Mouse (Mus musculus) megakaryocyte-erythroid progenitor cell, adult 5-6 weeks (primary cell): ENCODE results near the gene Stx1a. TPM values are rescaled to one million over a fixed set of nuclear protein-coding genes. Genes with fewer than 3 reads are reported as not detected.
A peak's percentile ranks its signal among the peaks of the same experiment; 100 is the strongest.
"Not testable (repeated sequence)": the region's sequence is repeated elsewhere in the genome, so short reads cannot be mapped to it uniquely, and the experiment has no call there.

ENCODE experiments used
- ATAC-seq: replicated peaks from 2 replicates; pipeline ENCODE4 v1.8.0; 2016; ENCODE audit warnings: mild to moderate bottlenecking, inconsistent platforms; ENCODE audit not compliant: severe bottlenecking, poor library complexity, low FRiP score, low TSS enrichment
- total RNA-seq, 2 experiments: library from RNA; stranded (forward) in 1 of 2; stranded (reverse) in 1 of 2; fragments of 200-1000, 215-1000 nt in 1 of 2; fragments of >200 nt in 1 of 2; fragmentation: Nextera tagmentation in 1 of 2; gene quantifications; 2 replicates each; pipeline ENCODE4 v1.2.3; 2014 to 2017

The Stx1a gene
- total RNA-seq, 2 experiments from 2014 or later = 0.98 TPM; not detected in 1

GRCm38 (mm10) chr5:135035608-135036359, 12.5 kb downstream of the Stx1a start:
- no peak for ATAC-seq

- ATAC-seq = no peak
These were observed 14.7 kb downstream of the Stx1a start for GRCm38 (mm10) chr5:135037946-135038345.

- no peak for ATAC-seq
These were observed 16.3 kb downstream of the Stx1a start for GRCm38 (mm10) chr5:135039541-135039940.

GRCm38 (mm10) chr5:135040059-135040458, 16.8 kb downstream of the Stx1a start:
- no peak for ATAC-seq

- no peak for ATAC-seq
These were observed 17.5 kb downstream of the Stx1a start for GRCm38 (mm10) chr5:135040777-135041176.

- ATAC-seq = 0 out of 2 replicates have a peak, but pooled peaks have one; percentile 23
These were observed 19.0 kb downstream of the Stx1a start for GRCm38 (mm10) chr5:135042105-135042788.

- no peak for ATAC-seq
These were observed 21.3 kb downstream of the Stx1a start for GRCm38 (mm10) chr5:135044575-135044974.

- no peak for ATAC-seq
These were observed 25.3 kb downstream of the Stx1a start for GRCm38 (mm10) chr5:135048539-135048938.

- not testable (repeated sequence) for ATAC-seq
These were observed 26.0 kb downstream of the Stx1a start for GRCm38 (mm10) chr5:135049268-135049667.

- ATAC-seq = no peak
These were observed 30.1 kb downstream of the Stx1a start for GRCm38 (mm10) chr5:135053356-135053755.

- peak; percentile 99 for ATAC-seq
These were observed 40.5 kb downstream of the Stx1a start, which contains the start of gene Dnajc30 for GRCm38 (mm10) chr5:135063629-135064381. Gene Dnajc30, plus strand, starts transcription at chr5:135064202.

GRCm38 (mm10) chr5:135064382-135064766, 41.1 kb downstream of the Stx1a start:
- ATAC-seq = peak; percentile 53

GRCm38 (mm10) chr5:135064909-135065446, 41.7 kb downstream of the Stx1a start, which contains the start of gene Bud23:
Gene Bud23, minus strand, starts transcription at chr5:135064959.
- not testable (repeated sequence) for ATAC-seq

GRCm38 (mm10) chr5:135066008-135066407, 42.7 kb downstream of the Stx1a start:
- no peak for ATAC-seq

GRCm38 (mm10) chr5:135070448-135070847, 47.2 kb downstream of the Stx1a start:
- ATAC-seq = peak; percentile 68

GRCm38 (mm10) chr5:135072061-135072460, 48.8 kb downstream of the Stx1a start:
- no peak for ATAC-seq

- no peak for ATAC-seq
These were observed 49.4 kb downstream of the Stx1a start for GRCm38 (mm10) chr5:135072720-135073119.

GRCm38 (mm10) chr5:135073349-135074150, 50.3 kb downstream of the Stx1a start:
- no peak for ATAC-seq

GRCm38 (mm10) chr5:135075655-135076054, 52.4 kb downstream of the Stx1a start:
- no peak for ATAC-seq
